Mouse (Mus musculus): ENCODE results near the gene Hpdl. TPM values are rescaled to one million over a fixed set of nuclear protein-coding genes. Genes with fewer than 3 reads are reported as not detected.

Gene Hpdl
- total and polyA plus RNA-seq, 3 experiments: 0.31 to 1.2 (median 0.59) TPM

- H3K4me2 ChIP-seq (ENCODE audit: insufficient read depth, low read depth, poor library complexity, severe bottlenecking): no peak overlapping the region
- in situ Hi-C loops (cut with MboI; ENCODE audit: low pct_ligation_motif_present, low pct_unique_long_range_greater_than_20kb, low sequenced_read_pairs): loop anchor here (5.0 to 25.0 kb wide), 3 partner anchors 172 to 658 kb away; partner anchors contain the start of genes 1700042G07Rik, Gm49337, Lurap1 and Tspan1
- no peak overlapping the region for H3K4me3 ChIP-seq (replicated peaks in 1 of 3; ENCODE audit: low read depth in 2 of 3, low read length in 2 of 3, poor library complexity in 1 of 3)
- no peak for DNase-seq (ENCODE audit: extremely low read depth)
- dilution Hi-C loops (cut with MboI; ENCODE audit: extremely low pct_ligation_motif_present, extremely low pct_unique_long_range_greater_than_20kb, low sequenced_read_pairs): no loop called here
- peaks cover 13 to 52% of the 10 kb centered on the region in 2 experiments for H3K36me3 ChIP-seq (replicated peaks in 1 of 2; ENCODE audit: control insufficient read depth in 1 of 2, insufficient read depth in 1 of 2, low read length in 1 of 2)
- H3K79me2 ChIP-seq (replicated peaks; ENCODE audit: control insufficient read depth, extremely low read depth, insufficient read depth, poor library complexity, severe bottlenecking): no peaks in the 10 kb centered on the region
- peaks cover 4 to 12% of the 10 kb centered on the region in 2 experiments for H3K4me1 ChIP-seq (ENCODE audit: control insufficient read depth in 1 of 2, insufficient read depth in 2 of 2)
- no peak overlapping the region for H3K27ac ChIP-seq (ENCODE audit: insufficient read depth, low read depth)
- TF ChIP-seq CTCF (conservative IDR thresholded peaks at IDR 0.05 in 1 of 2, IDR thresholded peaks at IDR 0.05 in 1 of 2; ENCODE audit: low read depth in 2 of 2, low read length in 2 of 2) (no peak), SMC3 (IDR thresholded peaks at IDR 0.05; ENCODE audit: low read depth, low read length) (no peak), PAX5 (IDR thresholded peaks at IDR 0.05; ENCODE audit: low read length) (no peak), ELF1 (IDR thresholded peaks at IDR 0.05; ENCODE audit: low read depth, low read length) (no peak), UBTF (IDR thresholded peaks at IDR 0.05; ENCODE audit: low read depth, low read length) (no peak), MAFK (IDR thresholded peaks at IDR 0.05; ENCODE audit: insufficient replicate concordance, low read length) (no peak), E2F4 (IDR thresholded peaks at IDR 0.05; ENCODE audit: insufficient replicate concordance, low read depth, low read length) (no peak), SIN3A (IDR thresholded peaks at IDR 0.05; ENCODE audit: low read length) (no peak), HCFC1 (IDR thresholded peaks at IDR 0.05; ENCODE audit: low read depth, low read length) (no peak), MAZ (IDR thresholded peaks at IDR 0.05; ENCODE audit: low read depth, low read length) (no peak), ZNF384 (IDR thresholded peaks at IDR 0.05; ENCODE audit: low read depth, low read length) (no peak), ZC3H11A (IDR thresholded peaks at IDR 0.05; ENCODE audit: low read depth, low read length) (no peak), RCOR1 (conservative IDR thresholded peaks at IDR 0.05; ENCODE audit: low read depth, low read length) (no peak), RAD21 (IDR thresholded peaks at IDR 0.05; ENCODE audit: low read depth, low read length) (no peak)
- H3K9me3 ChIP-seq (replicated peaks; ENCODE audit: low read length): no peaks in the 10 kb centered on the region
- H3K9ac ChIP-seq (ENCODE audit: insufficient read depth, low read depth): no peak overlapping the region
- no peaks in the 10 kb centered on the region for H3K27me3 ChIP-seq (replicated peaks)
Observed at GRCm38 (mm10) chr4:116819968-116820901, 1.3 kb downstream of the Hpdl start.

GRCm38 (mm10) chr4:116817486-116817885, 4.0 kb downstream of the Hpdl start:
- H3K27me3 ChIP-seq (replicated peaks): no peaks in the 10 kb centered on the region
- no peak overlapping the region for H3K4me3 ChIP-seq (replicated peaks in 1 of 3; ENCODE audit: low read depth in 2 of 3, low read length in 2 of 3, poor library complexity in 1 of 3)
- H3K79me2 ChIP-seq (replicated peaks; ENCODE audit: control insufficient read depth, extremely low read depth, insufficient read depth, poor library complexity, severe bottlenecking): no peaks in the 10 kb centered on the region
- no peak for DNase-seq (ENCODE audit: extremely low read depth)
- no peaks in the 10 kb centered on the region; a peak in 1 of 4 replicates for H3K4me1 ChIP-seq (ENCODE audit: control insufficient read depth in 1 of 2, insufficient read depth in 2 of 2)
- no peaks in the 10 kb centered on the region for H3K9me3 ChIP-seq (replicated peaks; ENCODE audit: low read length)
- H3K27ac ChIP-seq (ENCODE audit: insufficient read depth, low read depth): no peak overlapping the region
- no peak overlapping the region for H3K9ac ChIP-seq (ENCODE audit: insufficient read depth, low read depth)
- peaks cover 13 to 68% of the 10 kb centered on the region in 2 experiments for H3K36me3 ChIP-seq (replicated peaks in 1 of 2; ENCODE audit: control insufficient read depth in 1 of 2, insufficient read depth in 1 of 2, low read length in 1 of 2)
- no peak overlapping the region for H3K4me2 ChIP-seq (ENCODE audit: insufficient read depth, low read depth, poor library complexity, severe bottlenecking)
- in situ Hi-C loops (cut with MboI; ENCODE audit: low pct_ligation_motif_present, low pct_unique_long_range_greater_than_20kb, low sequenced_read_pairs) (loop anchor here (25.0 kb wide), 1 partner anchor 655 kb away; the partner anchor contains the start of genes 1700042G07Rik, Gm49337, Lurap1 and Tspan1), dilution Hi-C loops (cut with MboI; ENCODE audit: extremely low pct_ligation_motif_present, extremely low pct_unique_long_range_greater_than_20kb, low sequenced_read_pairs) (no loop called here)
- TF ChIP-seq MAZ (IDR thresholded peaks at IDR 0.05; ENCODE audit: low read depth, low read length) (no peak), SIN3A (IDR thresholded peaks at IDR 0.05; ENCODE audit: low read length) (no peak), UBTF (IDR thresholded peaks at IDR 0.05; ENCODE audit: low read depth, low read length) (no peak), MAX (IDR thresholded peaks at IDR 0.05; ENCODE audit: low read length) (no peak), ELF1 (IDR thresholded peaks at IDR 0.05; ENCODE audit: low read depth, low read length) (no peak), USF1 (IDR thresholded peaks at IDR 0.05; ENCODE audit: low read depth, low read length) (no peak), MYC (IDR thresholded peaks at IDR 0.05; ENCODE audit: low read depth, low read length) (no peak), RAD21 (IDR thresholded peaks at IDR 0.05; ENCODE audit: low read depth, low read length) (no peak), TBP (conservative IDR thresholded peaks at IDR 0.05; ENCODE audit: low read depth, low read length) (no peak), IRF4 (IDR thresholded peaks at IDR 0.05; ENCODE audit: low read depth, low read length) (no peak), JUN (IDR thresholded peaks at IDR 0.05; ENCODE audit: insufficient read depth, low read depth, low read length) (no peak), ZC3H11A (IDR thresholded peaks at IDR 0.05; ENCODE audit: low read depth, low read length) (no peak), SMC3 (IDR thresholded peaks at IDR 0.05; ENCODE audit: low read depth, low read length) (no peak), CHD2 (IDR thresholded peaks at IDR 0.05; ENCODE audit: low read length) (no peak)
